Mouse (Mus musculus): ENCODE data around the gene Cers4.

Cers4 gene

GRCm38 (mm10) chr8:4492851-4493685, at the start of gene Cers4:
TSS of gene Cers4 (plus strand) at chr8:4493026.
- DNase-seq (ENCODE audit: low spot score), result peak; percentile 70

- no peak for DNase-seq (ENCODE audit: low spot score)
These were observed 34.7 kb upstream of the Cers4 start for GRCm38 (mm10) chr8:4458165-4458564.

- DNase-seq (ENCODE audit: low spot score), result no peak
These were observed 29.8 kb upstream of the Cers4 start for GRCm38 (mm10) chr8:4463061-4463460.

GRCm38 (mm10) chr8:4474419-4475187, 18.2 kb upstream of the Cers4 start:
- DNase-seq (ENCODE audit: low spot score), result no peak

- no peak for DNase-seq (ENCODE audit: low spot score)
These were observed 11.7 kb upstream of the Cers4 start for GRCm38 (mm10) chr8:4481154-4481553.

GRCm38 (mm10) chr8:4481586-4481985, 11.2 kb upstream of the Cers4 start:
- no peak for DNase-seq (ENCODE audit: low spot score)

GRCm38 (mm10) chr8:4482501-4482900, 10.3 kb upstream of the Cers4 start:
- DNase-seq (ENCODE audit: low spot score), result no peak

- peak; percentile 41 for DNase-seq (ENCODE audit: low spot score)
These were observed 9.5 kb upstream of the Cers4 start for GRCm38 (mm10) chr8:4483330-4483729.

- peak; percentile 22 for DNase-seq (ENCODE audit: low spot score)
These were observed 1.0 kb downstream of the Cers4 start for GRCm38 (mm10) chr8:4493686-4494440.

- no peak for DNase-seq (ENCODE audit: low spot score)
These were observed 3.1 kb downstream of the Cers4 start for GRCm38 (mm10) chr8:4495976-4496375.

GRCm38 (mm10) chr8:4497610-4498009, 4.8 kb downstream of the Cers4 start:
- no peak for DNase-seq (ENCODE audit: low spot score)

GRCm38 (mm10) chr8:4505364-4505763, 12.5 kb downstream of the Cers4 start:
- no peak for DNase-seq (ENCODE audit: low spot score)

- DNase-seq (ENCODE audit: low spot score), result no peak
These were observed 14.7 kb downstream of the Cers4 start for GRCm38 (mm10) chr8:4507527-4507926.

GRCm38 (mm10) chr8:4510824-4511223, 18.0 kb downstream of the Cers4 start:
- DNase-seq (ENCODE audit: low spot score), result no peak

- DNase-seq (ENCODE audit: low spot score), result no peak
These were observed 18.7 kb downstream of the Cers4 start for GRCm38 (mm10) chr8:4511429-4512115.

- peak; percentile 31 for DNase-seq (ENCODE audit: low spot score)
These were observed 19.3 kb downstream of the Cers4 start for GRCm38 (mm10) chr8:4512116-4512495.

- peak; percentile 27 for DNase-seq (ENCODE audit: low spot score)
These were observed 23.3 kb downstream of the Cers4 start for GRCm38 (mm10) chr8:4516162-4516561.

GRCm38 (mm10) chr8:4521472-4521871, 28.6 kb downstream of the Cers4 start:
- no peak for DNase-seq (ENCODE audit: low spot score)

- no peak for DNase-seq (ENCODE audit: low spot score)
These were observed 30.7 kb downstream of the Cers4 start for GRCm38 (mm10) chr8:4523525-4523924.
